Mouse (Mus musculus) adrenal gland, postnatal 25 days (tissue): Measurements from ENCODE around the gene Pnma3. TPM values are rescaled to one million over a fixed set of nuclear protein-coding genes. Genes with fewer than 3 reads are reported as not detected.
"Not testable (repeated sequence)": the region's sequence is repeated elsewhere in the genome, so short reads cannot be mapped to it uniquely, and the experiment has no call there.

Experiments used
- DNase-seq: peaks from one replicate; pipeline ENCODE4 v3.0.0; 2021; ENCODE audit warnings: mixed read lengths
- long read RNA-seq: library from polyadenylated mRNA; stranded (forward); transcript quantifications from one replicate; pipeline ENCODE4 v2.0.0, GENCODE M21; 2021
- total RNA-seq: library from RNA; stranded (reverse); gene quantifications from 2 replicates; pipeline ENCODE4 v1.2.3, GENCODE M21; 2021

The Pnma3 gene
- 0.29 and 0.36 TPM in 2 replicates for total RNA-seq
- long read RNA-seq = 0 reads

GRCm38 (mm10) chrX:73064415-73064793, at the start of gene Pnma3:
TSS of gene Pnma3 (plus strand) at chrX:73064787.
- no peak for DNase-seq

- DNase-seq = no peak
Observed at GRCm38 (mm10) chrX:73037003-73037402, 27.6 kb upstream of the Pnma3 start, which contains the start of gene Pnma5. TSS of gene Pnma5 (minus strand) at chrX:73037103.

GRCm38 (mm10) chrX:73038831-73039230, 25.8 kb upstream of the Pnma3 start:
- DNase-seq = no peak

GRCm38 (mm10) chrX:73039666-73040065, 24.9 kb upstream of the Pnma3 start:
- no peak for DNase-seq

GRCm38 (mm10) chrX:73053860-73054563, 10.6 kb upstream of the Pnma3 start:
- peak; percentile 85 for DNase-seq

- DNase-seq = no peak
Observed at GRCm38 (mm10) chrX:73061528-73061927, 3.1 kb upstream of the Pnma3 start.

- no peak for DNase-seq
Observed at GRCm38 (mm10) chrX:73062323-73062722, 2.3 kb upstream of the Pnma3 start.

GRCm38 (mm10) chrX:73063512-73064414, 824 bp upstream of the Pnma3 start:
- no peak for DNase-seq

GRCm38 (mm10) chrX:73066765-73067312, 2.3 kb downstream of the Pnma3 start:
- DNase-seq = not testable (repeated sequence)

- DNase-seq = not testable (repeated sequence)
Observed at GRCm38 (mm10) chrX:73082267-73083055, 17.9 kb downstream of the Pnma3 start, which contains the start of gene Xlr4a. TSS of gene Xlr4a (minus strand) at chrX:73082478.

GRCm38 (mm10) chrX:73096941-73097508, 32.4 kb downstream of the Pnma3 start, which contains the start of gene Xlr3a:
TSS of gene Xlr3a (minus strand) at chrX:73097095.
- not testable (repeated sequence) for DNase-seq

- not testable (repeated sequence) for DNase-seq
Observed at GRCm38 (mm10) chrX:73116747-73117146, 52.2 kb downstream of the Pnma3 start, which contains the start of gene Gm14685. TSS of gene Gm14685 (plus strand) at chrX:73117047.

Other genes starting within 250 kb of the Pnma3 start
- not detected in 2 replicates for gene Gabrq, start 239.6 kb upstream of the Pnma3 start, total RNA-seq
- gene Cetn2, start 146.4 kb upstream of the Pnma3 start, total RNA-seq = 50.9 and 54.4 TPM in 2 replicates
- gene Nsdhl, start 146.2 kb upstream of the Pnma3 start, total RNA-seq = 78.9 and 93.2 TPM in 2 replicates
- 1.6 and 1.8 TPM in 2 replicates for gene Zfp185, start 77.4 kb upstream of the Pnma3 start, total RNA-seq
- 0.38 and 0.43 TPM in 2 replicates for gene Pnma5, start 27.7 kb upstream of the Pnma3 start, total RNA-seq
- gene Xlr4a, start 17.7 kb downstream of the Pnma3 start, total RNA-seq = 1.3 TPM in 1 of 2 replicates, not detected in the other
- 1.4 and 2.2 TPM in 2 replicates for gene Xlr3a, start 32.3 kb downstream of the Pnma3 start, total RNA-seq
- 0.18 TPM in 1 of 2 replicates, not detected in the other for gene Gm14685, start 52.3 kb downstream of the Pnma3 start, total RNA-seq
- not detected in 2 replicates for gene Xlr5b, start 84.0 kb downstream of the Pnma3 start, total RNA-seq
- gene DXBay18, start 84.7 kb downstream of the Pnma3 start, total RNA-seq = not detected in 2 replicates
- not detected in 2 replicates for gene Spin2d, start 112.2 kb downstream of the Pnma3 start, total RNA-seq
- 4.1 and 5.9 TPM in 2 replicates for gene Xlr3b, start 127.4 kb downstream of the Pnma3 start, total RNA-seq
- not detected in 2 replicates for gene Xlr4b, start 149.5 kb downstream of the Pnma3 start, total RNA-seq
- gene F8a, start 163.5 kb downstream of the Pnma3 start, total RNA-seq = 9.4 and 11.7 TPM in 2 replicates
- gene Xlr4c, start 178.3 kb downstream of the Pnma3 start, total RNA-seq = not detected in 2 replicates
- 0.21 TPM in 1 of 2 replicates, not detected in the other for gene Xlr3c, start 200.6 kb downstream of the Pnma3 start, total RNA-seq
- gene Xlr5a, start 228.2 kb downstream of the Pnma3 start, total RNA-seq = 0.24 TPM in 1 of 2 replicates, not detected in the other
- gene Xlr5c, start 228.2 kb downstream of the Pnma3 start, total RNA-seq = not detected in 2 replicates